Mouse (Mus musculus) mature B cell (primary cell): ENCODE measurements around the gene Fam189a2.

ENCODE experiments used
- in situ Hi-C: fragments of 300-500 bp; cut with MboI; formaldehyde crosslinking; loops from 2 replicates; pipeline ENCODE4 v1.14.3; 2019

The Fam189a2 gene

DNA sequence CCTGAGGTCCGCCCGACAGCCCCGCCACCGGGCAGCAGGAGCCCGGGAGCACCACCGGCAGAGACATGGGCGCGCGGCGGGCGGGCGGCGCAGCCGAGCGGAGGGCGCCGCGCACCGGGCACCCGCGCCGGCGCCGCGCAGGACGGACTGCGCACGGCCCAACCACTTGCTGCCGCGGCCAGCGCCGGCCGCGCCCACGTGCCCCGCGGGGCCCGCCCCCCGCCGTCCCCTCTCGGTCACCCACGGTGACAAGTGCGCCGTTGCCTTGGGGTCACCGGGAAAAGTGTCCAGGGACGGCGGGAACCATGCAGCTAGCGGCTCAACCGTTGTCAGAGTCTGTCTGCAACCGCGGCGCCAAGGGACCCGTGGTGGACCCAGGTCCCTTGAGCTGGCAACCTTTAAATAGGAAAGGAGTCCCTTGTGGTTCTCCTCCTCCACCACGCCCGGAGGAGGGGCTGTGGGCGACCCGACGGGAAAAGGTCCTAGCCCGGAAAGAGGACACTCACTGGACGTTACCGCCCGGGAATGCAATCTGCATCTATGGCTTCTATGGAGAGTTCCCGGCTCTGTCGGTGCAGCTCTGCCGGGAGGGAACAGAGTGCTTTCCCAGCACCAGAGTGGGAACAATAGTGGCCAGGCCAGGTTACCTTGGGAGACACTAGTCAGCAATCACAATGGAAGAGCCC is at the start of gene Fam189a2:
Gene Fam189a2, minus strand, starts transcription at position 149 of the 686 bp plus-strand sequence.
- in situ Hi-C loops: no loop called here

DNA sequence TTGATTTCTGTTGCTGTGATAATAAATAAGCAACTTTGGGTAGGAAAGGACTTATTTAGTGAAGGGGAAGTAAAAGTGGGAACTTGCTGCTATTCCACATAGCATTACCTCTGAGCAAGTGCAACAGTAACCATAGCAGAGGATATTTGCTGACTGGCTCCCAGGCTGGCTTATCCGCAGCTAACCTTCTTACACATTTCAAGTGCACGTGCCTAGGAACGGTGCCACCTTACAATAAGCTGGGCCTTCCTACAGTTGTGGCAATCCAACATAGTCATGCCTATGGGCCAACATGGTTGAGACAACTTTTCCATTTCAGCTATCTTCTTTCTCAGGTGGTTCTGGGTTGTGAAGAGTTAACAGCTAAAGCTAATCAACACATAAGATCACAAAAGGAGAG is 46.8 kb upstream of the Fam189a2 start:
- in situ Hi-C loops: no loop called here

DNA sequence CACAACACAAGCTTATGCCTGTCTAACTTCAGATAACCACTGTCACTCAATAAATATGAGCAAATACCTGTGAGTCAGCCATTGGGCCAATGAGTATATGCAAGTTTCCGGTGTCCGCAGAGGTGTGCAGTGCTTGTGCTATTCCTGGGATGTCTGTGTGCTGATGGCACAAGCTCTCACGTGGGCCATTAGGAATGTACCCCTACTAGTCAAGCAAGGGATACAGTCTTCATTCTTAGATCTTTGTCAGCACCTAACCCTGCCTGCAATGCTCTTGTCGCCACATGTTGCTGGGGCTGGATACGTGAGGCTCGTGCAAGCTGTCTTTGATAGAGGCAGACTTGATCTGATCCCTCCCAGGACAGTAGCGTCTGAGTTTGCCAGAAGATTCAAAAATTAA is 45.7 kb upstream of the Fam189a2 start:
- in situ Hi-C loops: no loop called here

DNA sequence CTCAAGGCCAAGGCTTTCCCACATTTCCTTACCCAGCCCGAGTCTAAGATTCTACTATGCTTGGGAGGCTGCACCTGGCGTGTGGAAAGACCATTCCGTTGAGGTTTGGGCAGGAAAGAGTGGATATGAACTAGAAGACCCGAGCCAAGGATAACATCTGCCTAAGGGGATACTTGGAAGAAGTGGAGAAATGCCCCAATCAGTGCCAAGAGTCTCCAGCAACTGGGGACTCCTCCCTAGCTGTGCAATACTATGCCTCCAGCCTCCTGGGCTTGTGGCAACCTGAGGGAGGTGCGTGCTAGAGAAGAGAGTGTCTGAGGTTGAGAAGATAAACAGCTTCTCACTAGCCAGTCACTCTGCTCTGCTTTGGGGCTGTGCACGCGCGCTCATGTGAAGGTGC is 45.1 kb upstream of the Fam189a2 start:
- in situ Hi-C loops: no loop called here

DNA sequence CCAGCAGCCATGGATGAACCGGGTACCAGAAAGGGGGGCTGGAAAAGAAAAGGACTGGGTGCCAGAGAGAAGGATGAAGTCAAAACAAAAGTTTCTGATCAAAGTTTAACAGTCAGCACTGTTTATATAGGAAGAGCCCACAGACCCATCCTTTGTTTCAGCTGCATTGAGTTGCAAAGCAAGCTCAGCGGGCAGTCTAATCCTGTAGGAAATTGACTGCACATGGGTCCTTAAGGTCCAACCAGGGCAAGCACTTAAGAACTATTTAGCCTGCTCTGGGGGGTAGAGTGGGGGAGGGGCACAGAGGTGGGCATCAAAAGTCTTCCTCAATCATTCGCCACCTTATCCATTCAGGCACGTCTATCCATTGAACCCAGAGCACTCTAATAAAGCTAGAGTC is 42.3 kb upstream of the Fam189a2 start:
- in situ Hi-C loops: no loop called here

DNA sequence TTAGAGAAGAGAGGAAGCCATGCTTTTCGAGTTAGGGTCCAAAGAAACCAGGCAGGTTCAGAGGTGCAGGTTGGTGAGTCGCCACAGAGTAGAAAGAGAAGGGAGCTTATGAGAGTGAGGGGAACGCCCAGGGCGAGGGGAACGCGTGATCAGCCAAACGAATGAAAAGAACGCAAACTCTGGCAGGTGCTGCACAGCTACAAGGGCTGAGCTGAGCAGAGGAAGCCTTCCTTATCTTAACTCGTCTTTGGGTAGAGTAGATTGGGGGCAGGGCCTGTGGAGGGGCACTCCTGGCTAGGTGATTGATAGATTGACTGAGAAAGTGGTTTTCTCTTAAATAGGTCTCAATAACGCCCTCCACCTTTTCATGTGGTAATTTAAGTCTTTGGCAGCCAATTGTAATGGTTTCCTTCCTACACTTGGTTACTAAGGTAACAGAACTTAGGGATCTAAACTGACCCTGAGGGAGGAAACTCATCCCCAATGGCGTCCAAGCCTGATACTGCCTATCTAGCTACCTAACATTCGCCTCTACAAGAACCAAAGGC is 33.6 kb upstream of the Fam189a2 start:
- in situ Hi-C loops: no loop called here

DNA sequence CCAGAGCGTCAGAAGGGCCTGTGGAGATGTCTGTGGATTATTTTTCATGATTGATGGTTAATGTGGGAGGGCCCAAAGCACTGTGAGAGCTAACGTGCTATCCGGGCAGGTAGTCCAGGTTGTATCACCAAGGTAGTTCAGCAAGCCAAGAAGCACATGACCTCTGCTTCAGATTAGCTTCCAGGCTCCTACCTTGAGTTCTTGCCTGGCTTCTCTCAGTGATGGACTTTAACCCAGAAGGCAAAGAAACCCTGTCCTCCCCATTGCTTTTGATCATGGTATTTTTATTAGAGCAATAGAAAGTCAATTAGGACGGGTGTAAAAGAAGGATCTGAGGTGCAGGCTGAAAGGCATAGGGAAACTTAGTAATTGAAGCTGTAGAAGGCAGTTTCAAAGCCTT is 32.8 kb upstream of the Fam189a2 start:
- in situ Hi-C loops: no loop called here

DNA sequence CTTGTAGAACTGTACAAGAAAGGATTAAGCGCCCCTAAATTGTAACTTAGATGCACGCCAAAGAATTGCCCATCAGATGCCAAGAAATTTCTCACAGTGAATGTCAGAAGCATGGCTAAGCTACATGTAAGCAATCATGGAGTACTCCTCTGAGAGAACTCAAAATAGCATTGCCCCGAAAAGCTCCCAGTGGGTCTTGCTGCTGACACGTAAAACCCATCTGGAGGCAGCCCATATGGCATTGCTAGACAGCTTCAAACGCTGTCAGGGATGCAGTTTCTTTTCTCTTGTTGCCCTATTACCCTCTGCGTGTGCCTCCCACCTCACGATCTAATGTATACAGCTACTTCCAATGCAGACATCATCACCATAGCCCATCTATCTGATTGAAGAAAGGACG is 28.0 kb upstream of the Fam189a2 start:
- in situ Hi-C loops: no loop called here

DNA sequence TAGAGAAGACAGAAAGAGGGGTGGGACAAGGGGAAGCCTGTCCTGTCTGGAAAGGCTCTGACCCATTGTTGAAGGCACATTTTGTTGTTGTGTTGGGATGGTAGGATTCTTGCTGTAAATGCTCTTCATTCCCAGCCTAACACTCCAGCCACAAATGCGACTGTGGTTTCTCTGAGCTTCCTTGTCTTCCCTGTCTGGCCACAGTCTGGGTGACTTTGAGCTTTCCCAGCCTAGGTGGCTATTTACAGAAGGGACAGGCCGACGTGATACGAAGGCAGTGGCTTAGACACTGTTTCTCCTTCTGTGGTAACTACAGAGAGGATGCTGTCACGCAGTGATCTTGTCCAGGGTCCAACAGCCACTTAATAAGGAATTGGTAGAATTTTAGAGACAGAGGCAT is 27.2 kb upstream of the Fam189a2 start:
- in situ Hi-C loops: no loop called here

DNA sequence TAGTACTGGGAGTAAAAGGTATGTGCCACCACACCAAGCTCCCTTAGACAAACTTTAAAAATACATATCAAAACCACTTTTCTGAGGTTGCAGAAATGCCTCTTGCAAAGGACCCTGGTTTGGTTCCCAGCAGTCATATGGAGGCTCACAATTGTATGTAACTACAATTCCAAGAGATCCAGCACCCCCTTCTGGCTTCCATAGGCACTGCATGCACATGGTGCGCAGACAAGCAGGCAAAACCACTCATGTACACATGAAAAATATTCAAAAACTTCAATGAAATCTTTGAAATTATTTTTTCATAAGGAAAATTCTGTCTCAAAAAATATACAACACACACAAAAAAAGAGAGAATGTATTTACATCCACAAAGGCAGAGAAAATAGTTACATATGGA is 26.1 kb upstream of the Fam189a2 start:
- in situ Hi-C loops: no loop called here

DNA sequence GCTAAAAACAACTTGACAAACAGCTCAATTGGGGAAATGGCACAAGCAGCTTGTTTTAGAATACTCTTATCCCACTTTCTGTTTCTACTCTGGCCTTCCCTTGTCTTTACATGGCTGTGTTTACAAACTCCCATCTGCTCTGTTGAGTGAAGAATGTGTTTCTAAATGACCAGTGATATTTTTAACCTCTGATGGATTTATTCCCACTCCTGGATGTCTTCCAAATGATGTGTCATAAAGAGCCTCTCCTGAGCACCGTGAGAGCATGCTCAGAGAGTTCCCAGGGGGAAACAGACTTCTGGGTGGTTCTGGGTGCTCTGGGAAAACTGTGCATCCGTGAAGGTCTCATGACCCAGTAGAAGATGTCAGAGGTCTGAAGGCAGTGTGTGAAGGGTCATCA is 24.1 kb upstream of the Fam189a2 start:
- in situ Hi-C loops: no loop called here

DNA sequence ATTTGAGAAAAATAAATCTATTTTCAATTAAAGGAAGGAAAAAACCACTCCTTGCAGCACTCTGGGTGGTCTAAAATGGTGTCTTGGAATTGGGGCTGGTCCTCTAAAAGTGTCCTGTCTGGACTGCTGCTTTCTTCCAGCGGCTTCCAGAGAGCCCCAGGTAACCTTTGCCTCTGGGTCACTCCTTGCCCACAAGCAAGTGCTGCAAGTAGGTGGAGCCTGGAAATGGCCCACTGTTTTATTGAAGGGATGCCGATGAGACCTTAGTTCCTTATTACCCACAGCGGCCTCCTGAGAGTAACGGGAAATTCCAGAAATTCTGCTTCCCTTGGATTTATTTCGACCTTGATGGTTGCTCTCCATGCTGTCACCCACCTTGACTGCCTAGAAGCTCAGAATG is 23.4 kb upstream of the Fam189a2 start:
- in situ Hi-C loops: no loop called here

DNA sequence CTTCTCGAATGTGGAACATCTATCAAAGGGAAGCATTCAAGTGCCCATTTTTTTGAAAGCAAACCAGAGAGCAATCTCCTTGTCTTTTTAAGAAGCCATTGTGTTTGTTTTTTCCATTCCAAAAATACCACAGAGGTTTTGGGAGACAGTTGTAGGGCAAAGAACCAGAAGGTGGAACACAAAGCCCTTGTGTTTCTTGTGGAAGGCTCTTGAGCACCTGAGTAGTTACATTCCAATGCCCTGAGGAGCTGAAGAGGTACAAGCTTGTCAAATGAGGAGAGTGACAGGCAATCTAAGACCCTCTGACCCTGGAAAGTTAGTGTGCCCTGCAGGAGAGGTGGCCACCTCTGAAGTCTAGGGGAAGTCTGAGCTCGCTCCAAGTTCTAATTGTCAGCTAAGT is 19.7 kb upstream of the Fam189a2 start:
- in situ Hi-C loops: no loop called here

DNA sequence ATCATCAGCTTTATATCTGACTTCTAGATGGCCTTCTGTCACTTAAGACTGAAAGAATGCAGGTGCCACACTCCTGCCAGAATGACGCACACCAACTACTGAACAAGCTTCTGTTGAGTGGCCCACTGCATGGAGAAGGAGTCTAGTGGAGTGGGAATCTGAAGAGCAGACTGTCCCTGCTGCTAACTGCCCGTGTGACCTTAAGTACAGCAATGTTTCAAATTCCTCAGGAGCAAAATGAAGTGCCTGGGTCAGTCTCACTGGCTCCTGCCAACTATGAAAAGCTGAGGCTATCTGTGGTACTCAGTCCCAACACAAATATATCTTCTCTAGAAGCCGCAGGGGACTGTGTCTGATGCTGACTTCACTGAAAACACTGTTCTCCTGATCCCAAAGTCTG is 18.5 kb upstream of the Fam189a2 start:
- in situ Hi-C loops: no loop called here

DNA sequence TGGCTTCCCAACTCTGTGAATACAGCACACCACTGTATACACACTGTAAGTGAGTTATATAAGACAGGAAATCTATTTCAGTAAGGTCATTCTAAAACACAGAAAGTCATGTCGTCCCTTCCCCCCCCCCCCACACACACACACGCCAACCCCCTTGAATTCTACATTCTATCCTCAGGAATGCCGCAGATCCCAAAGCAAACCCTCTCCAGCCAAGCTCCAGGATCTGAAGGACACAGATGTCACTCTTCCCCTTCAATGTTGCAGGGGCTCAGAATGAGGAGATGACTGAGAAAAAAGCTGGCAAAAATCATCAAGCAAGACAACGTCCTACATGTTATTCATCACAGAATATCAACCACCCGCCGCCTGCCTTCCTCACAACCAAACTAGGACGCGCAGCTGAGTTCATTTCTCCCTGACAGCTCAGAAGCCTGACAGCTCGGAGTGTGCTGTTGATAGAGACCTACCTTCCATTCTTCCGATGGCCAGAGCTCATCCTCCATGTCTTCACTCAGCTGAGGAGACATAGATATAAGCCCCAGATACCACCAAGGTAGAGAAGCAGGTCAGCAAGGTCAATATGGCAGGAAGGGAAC is 15.7 kb upstream of the Fam189a2 start:
- in situ Hi-C loops: no loop called here

DNA sequence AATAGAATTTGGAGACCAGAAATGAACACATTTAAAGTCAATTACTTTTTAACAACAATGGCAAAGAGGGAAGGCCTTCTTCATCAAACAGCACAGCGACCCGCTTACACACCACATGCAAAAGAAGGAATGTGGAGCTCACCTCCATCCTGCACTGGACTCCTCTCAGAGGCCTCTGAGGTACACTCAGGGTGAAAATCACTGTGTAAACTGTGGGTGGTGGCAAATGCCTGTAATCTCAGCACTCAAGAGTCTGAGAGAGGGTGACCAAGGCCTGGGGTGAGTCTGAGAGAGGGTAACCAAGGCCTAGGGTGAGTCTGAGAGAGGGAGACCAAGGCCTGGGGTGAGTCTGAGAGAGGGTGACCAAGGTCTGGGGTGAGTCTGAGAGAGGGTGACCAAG is 11.6 kb upstream of the Fam189a2 start:
- in situ Hi-C loops: no loop called here

DNA sequence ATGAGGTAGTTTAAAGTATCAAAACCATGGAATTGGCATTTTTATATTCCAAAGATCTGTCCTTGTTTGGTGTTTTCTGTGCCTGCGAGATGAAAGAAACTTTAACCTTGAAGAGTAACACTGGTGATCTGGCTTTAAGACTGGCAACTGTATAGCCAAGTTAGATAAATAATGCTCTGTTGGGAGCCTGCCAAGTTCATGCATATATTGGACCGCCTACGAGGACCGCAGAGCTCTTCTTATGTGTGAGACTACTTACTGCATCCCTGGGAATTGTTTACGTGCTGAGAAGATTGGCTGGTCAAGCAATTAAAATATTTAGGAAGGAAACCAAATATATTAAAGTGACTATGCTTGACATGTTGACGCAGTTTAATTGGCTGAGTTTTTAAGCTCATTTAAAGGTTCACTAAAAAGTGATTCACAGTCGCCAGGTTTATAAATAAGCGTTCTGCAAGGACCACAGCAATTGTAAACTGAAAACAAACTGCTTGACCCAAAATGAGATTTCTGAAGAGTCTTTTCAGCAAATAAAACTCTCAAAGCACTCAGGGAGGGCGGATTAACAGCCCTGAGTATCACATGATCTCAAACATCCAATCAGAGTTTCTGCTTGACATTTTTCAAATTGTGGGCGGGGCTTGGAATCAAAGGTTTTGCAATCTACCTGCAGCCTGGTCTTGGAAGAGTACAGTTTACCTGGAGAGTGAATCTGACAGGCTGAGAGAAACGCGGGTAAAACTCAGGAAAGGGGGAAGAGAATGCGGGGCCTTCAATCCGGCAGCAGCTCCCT is 8.4 kb upstream of the Fam189a2 start:
- in situ Hi-C loops: no loop called here

DNA sequence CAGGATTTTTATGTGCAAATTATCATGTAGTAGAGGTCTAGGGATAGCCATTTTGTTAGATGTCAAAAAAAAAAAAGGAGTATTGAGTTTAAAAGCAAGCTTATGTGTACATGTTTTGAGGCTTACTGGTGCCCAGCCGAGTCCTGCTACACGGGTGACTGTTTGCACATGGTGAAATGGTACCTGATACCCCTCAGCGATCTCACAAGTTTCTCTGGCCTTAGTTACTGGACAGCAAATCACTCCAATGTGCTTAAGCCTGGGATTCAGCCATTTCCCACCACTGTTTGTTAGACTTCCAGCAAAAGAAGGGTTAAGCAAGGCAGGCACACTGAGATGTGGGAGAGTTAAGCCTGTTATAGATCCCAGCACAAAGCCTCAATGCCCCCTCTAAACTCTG is 3.5 kb upstream of the Fam189a2 start:
- in situ Hi-C loops: no loop called here

DNA sequence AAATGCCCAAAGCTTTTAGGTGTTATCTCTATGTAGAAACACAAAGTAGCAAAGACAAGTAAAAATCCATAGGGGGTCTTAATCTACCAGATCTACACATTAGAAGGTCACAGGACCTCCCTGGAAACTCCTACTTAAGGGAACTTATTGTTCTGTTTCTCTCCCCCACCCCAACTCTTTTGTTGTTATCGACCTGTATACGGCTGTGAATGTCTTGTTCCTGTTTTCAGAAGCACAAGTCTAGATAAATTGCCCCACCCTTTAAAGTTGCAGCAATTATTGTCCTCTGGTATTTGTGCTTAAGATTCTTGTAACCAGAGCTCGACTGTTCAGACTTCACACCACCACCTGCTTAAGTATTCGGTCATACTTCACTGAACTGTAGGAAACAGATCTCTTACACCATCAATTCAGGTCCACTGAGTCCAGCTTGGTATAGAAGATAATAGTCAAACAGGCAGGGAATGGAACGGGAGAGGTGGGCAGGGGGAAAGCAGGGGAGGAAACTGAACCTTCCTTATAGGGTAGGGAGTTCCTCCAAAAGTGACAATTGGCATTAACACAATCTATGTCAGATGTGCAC is 1.9 kb upstream of the Fam189a2 start:
- in situ Hi-C loops: no loop called here

DNA sequence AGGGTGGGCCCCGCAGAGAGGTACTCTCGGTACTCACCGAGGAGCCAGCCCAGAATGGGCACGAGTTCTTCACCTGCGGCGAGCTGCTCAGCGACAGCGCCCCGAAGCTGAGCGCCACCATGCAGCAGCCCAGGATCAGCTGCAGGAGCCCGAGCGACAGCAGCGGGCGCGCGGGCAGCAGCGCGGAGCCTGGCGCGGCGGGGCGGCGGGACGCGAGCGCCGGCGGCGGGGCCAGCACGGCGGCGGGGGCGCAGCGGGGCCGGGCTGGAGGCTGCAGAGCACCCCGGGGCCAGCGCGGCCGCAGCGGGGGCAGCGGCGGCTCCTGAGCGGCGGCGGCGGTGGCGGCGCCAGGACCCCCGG is 328 bp downstream of the Fam189a2 start:
- in situ Hi-C loops: no loop called here

DNA sequence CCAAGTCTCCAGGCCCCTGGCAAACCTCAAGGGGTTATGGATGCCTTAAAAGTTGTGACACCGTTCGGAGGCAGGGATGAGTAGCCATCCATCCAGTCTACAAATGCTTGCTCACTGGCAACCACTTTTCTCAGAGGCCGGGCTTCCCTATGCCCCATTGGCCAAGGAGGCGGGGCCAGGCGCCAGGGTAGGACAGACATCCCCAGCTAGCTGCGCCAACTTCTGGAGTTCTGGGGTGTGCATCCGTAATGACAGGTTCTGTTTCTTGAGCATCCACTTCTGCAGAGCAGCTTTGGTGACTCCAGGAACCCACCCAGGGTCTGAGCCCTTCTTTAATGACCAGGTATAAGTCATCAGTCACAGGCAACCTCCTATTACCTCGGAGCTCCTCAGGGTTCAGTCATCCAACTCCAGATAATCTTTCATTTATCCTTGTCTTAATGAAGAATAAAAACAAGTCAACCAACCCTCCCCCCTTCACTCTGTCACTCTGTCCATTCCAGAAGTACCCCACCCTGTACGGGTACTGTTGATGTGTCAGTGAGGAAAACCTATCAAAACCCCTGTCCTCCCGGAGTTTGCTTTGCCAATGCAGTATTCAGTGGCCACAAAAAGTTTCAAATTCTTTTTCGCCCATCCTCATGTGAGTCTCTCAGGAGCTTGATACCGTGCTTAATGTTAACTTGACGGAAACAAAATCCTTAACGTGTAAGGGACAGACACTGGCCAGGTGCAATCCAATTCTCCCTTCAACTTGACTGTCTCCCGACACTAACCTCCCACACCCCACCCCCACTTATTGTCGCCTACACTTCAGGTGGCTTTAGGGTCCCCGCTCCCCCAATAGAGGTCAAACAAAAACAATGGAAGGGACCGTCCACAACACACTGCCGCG is 956 bp downstream of the Fam189a2 start:
- in situ Hi-C loops: no loop called here

DNA sequence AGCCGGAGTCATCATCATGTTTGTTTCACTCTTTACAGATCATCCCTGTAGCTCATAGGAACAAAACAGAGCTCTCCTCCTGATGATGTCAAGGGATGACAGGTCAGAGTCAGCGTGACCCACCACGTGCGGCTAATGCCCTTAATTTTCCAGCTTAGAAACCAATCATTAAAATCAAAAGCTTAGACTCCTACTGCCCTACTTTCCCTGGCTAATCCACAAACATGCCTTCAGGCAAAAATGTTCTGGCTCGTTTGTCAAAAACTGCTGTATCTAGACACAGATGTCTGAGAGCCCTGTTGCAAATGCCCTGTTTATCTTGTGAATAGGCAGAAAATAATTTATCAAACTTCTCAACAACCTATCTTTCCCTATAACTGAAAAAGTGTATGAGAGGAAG is 4.9 kb downstream of the Fam189a2 start:
- in situ Hi-C loops: no loop called here
